Comparison of ENCODE assay signal across 7 mouse cellular contexts in genomic region chr9:108111101-108111592, GRCm38 (mm10). TPM values are rescaled to one million over a fixed set of nuclear protein-coding genes. Genes with fewer than 3 reads are reported as not detected.
A peak's percentile ranks its signal among the peaks of the same experiment; 100 is the strongest.
DNase-seq lines count a peak whose midpoint lies in the region; ATAC-seq and TF ChIP-seq lines count a peak whose summit lies in the region.

No protein-coding gene starts in this region.

- peaks cover 6% of the 10 kb centered on the region; the same call in 1 of the 2 replicates for H3K27me3 ChIP-seq in spleen, adult 2 months (ENCODE audit: control insufficient read depth, insufficient read depth, low read length)
- H3K27me3 ChIP-seq in liver, embryonic 11.5 days (replicated peaks; ENCODE audit: control insufficient read depth, insufficient read depth, low read length): peaks cover 38% of the 10 kb centered on the region

- H3K9ac ChIP-seq in liver, embryonic 11.5 days (ENCODE audit: low read depth, low read length): peak overlapping the region; percentile 46

- H3K4me2 ChIP-seq in liver, embryonic 11.5 days: peak overlapping the region; percentile 65

- H3K9me3 ChIP-seq in liver, embryonic 11.5 days (ENCODE audit: control insufficient read depth, low read length): no peaks in the 10 kb centered on the region

- H3K36me3 ChIP-seq in spleen, adult 2 months (ENCODE audit: control insufficient read depth, insufficient read depth, low read length): no peaks in the 10 kb centered on the region
- no peaks in the 10 kb centered on the region for H3K36me3 ChIP-seq in liver, embryonic 11.5 days (ENCODE audit: control insufficient read depth, insufficient read depth, low read length)

- H3K4me1 ChIP-seq in spleen, adult 2 months (ENCODE audit: control insufficient read depth, insufficient read depth, insufficient read length): peaks cover 11% of the 10 kb centered on the region
- peaks cover 8% of the 10 kb centered on the region for H3K4me1 ChIP-seq in liver, embryonic 11.5 days (replicated peaks; ENCODE audit: control insufficient read depth, insufficient read depth, low read length)

- H3K27ac ChIP-seq in spleen, adult 2 months (ENCODE audit: insufficient read depth, low read length): no peak overlapping the region
- no peak overlapping the region for H3K27ac ChIP-seq in liver, embryonic 11.5 days (ENCODE audit: low read depth, low read length)

- no peak for ATAC-seq in liver, embryonic 11.5 days (replicated peaks; ENCODE audit: low FRiP score)
- ATAC-seq in frontal cortex, adult (ENCODE audit: low TSS enrichment): no peak

- H3K4me3 ChIP-seq in spleen, adult 2 months (ENCODE audit: extremely low read depth, insufficient read depth, insufficient read length): peak overlapping the region; percentile 53
- H3K4me3 ChIP-seq in liver, embryonic 11.5 days (ENCODE audit: low read depth, low read length): peak overlapping the region; percentile 34

- no peak for DNase-seq in spleen, adult 2 months (ENCODE audit: low read depth in 1 of 2, low spot score in 2 of 2)
- DNase-seq in spleen, adult 12 weeks (ENCODE audit: low spot score): no peak
- peak; percentile 33 for DNase-seq in forelimb bud, embryonic 11.5 days (ENCODE audit: low read depth, low spot score)
- peak; percentile 54 for DNase-seq in liver, embryonic 11.5 days (ENCODE audit: low spot score)
- DNase-seq in retina, postnatal 1 day: peak; percentile 67
- no peak for DNase-seq in gastrocnemius, adult 8-10 months (ENCODE audit: low spot score in 2 of 2)

- WGBS in spleen, adult 2 months: 3% methylated on average over 22 of the region's 22 CpGs
- WGBS in liver, embryonic 11.5 days: 13% methylated on average over 22 of the region's 22 CpGs

- TF ChIP-seq CTCF in spleen, adult 2 months (IDR thresholded peaks at IDR 0.05; ENCODE audit: extremely low read depth, insufficient read depth, insufficient read length, insufficient replicate concordance): no peak

- no peak for TF ChIP-seq POLR2A in spleen, adult 2 months (IDR thresholded peaks at IDR 0.05; ENCODE audit: low read depth, low read length)

RNA-seq across cellular contexts. Expression of gene Apeh, which starts 16.7 kb away (rescaled TPM):
- polyA plus RNA-seq in spleen, adult 2 months (2012; rRNA removed): 136 and 157 TPM in 2 replicates
- 159 and 167 TPM in 2 replicates for polyA plus RNA-seq in liver, embryonic 11.5 days (2014; fragmentation: Nextera tagmentation; extraction: Ambion mirVana)
- total RNA-seq in gastrocnemius, adult 8-10 months (2022): 10 to 100 TPM; 29.4 to 43.5 (median 33.6) TPM

RNA-seq across cellular contexts. Expression of gene Rnf123, which starts 28.0 kb away (rescaled TPM):
- 213 and 224 TPM in 2 replicates for polyA plus RNA-seq in spleen, adult 2 months (2012; rRNA removed)
- polyA plus RNA-seq in liver, embryonic 11.5 days (2014; fragmentation: Nextera tagmentation; extraction: Ambion mirVana): 59.1 and 59.2 TPM in 2 replicates
- total RNA-seq in gastrocnemius, adult 8-10 months (2022): 100 to 1,000 TPM; 137 to 185 (median 161) TPM

RNA-seq across cellular contexts. Expression of gene Mst1, which starts 30.9 kb away (rescaled TPM):
- polyA plus RNA-seq in spleen, adult 2 months (2012; rRNA removed): 1.5 and 1.6 TPM in 2 replicates
- polyA plus RNA-seq in liver, embryonic 11.5 days (2014; fragmentation: Nextera tagmentation; extraction: Ambion mirVana): 9.7 and 12.5 TPM in 2 replicates
- total RNA-seq in gastrocnemius, adult 8-10 months (2022): under 1 TPM in 1 of 4 experiments, not detected in 3; 0.40 TPM

RNA-seq across cellular contexts. Expression of gene Amigo3, which starts 58.2 kb away (rescaled TPM):
- 2.2 and 2.8 TPM in 2 replicates for polyA plus RNA-seq in spleen, adult 2 months (2012; rRNA removed)
- polyA plus RNA-seq in liver, embryonic 11.5 days (2014; fragmentation: Nextera tagmentation; extraction: Ambion mirVana): 2.3 TPM in 2 replicates
- 1 to 10 TPM in 3 of 4 experiments, under 1 TPM in 1; 0.80 to 2.2 (median 1.5) TPM for total RNA-seq in gastrocnemius, adult 8-10 months (2022)

Comparison
In these comparisons a context has a peak if more than half of its experiments do, and no peak if none do; other contexts are left out.
1. DNase-seq: peak in forelimb bud, embryonic 11.5 days (single experiment), liver, embryonic 11.5 days (single experiment) and retina, postnatal 1 day (single experiment); none in spleen, adult 2 months (0 of 2), spleen, adult 12 weeks (single experiment) and gastrocnemius, adult 8-10 months (0 of 2).